Mouse (Mus musculus) CD4-positive, CD25-positive, alpha-beta regulatory T cell (primary cell): ENCODE measurements around the gene Ubap2. TPM values are rescaled to one million over a fixed set of nuclear protein-coding genes. Genes with fewer than 3 reads are reported as not detected.

Source experiments
- polyA plus RNA-seq: library from polyadenylated mRNA; unstranded; fragments of 100-300 nt; shearing (Covaris generic); gene quantifications from one replicate; pipeline ENCODE4 v1.2.1, GENCODE M21; 2017

Ubap2 gene
- 57.5 TPM for polyA plus RNA-seq

GRCm38 (mm10) chr4:41274980-41275850 lies at the start of gene Ubap2:
TSS of gene Ubap2 (minus strand) at chr4:41275144.

GRCm38 (mm10) chr4:41314141-41315129 lies 39.5 kb upstream of the Ubap2 start, which contains the start of gene Dcaf12:
TSS of gene Dcaf12 (minus strand) at chr4:41314889.

Other genes starting within 250 kb of the Ubap2 start
- 0.11 TPM for gene Aqp7, start 227.0 kb downstream of the Ubap2 start, polyA plus RNA-seq
- gene Aqp3, start 177.0 kb downstream of the Ubap2 start, polyA plus RNA-seq, result 14.7 TPM
- gene Nol6, start 150.7 kb downstream of the Ubap2 start, polyA plus RNA-seq, result 53.1 TPM
- gene Ube2r2, start 139.4 kb downstream of the Ubap2 start, polyA plus RNA-seq, result 158 TPM
- 64.0 TPM for gene Dcaf12, start 39.7 kb upstream of the Ubap2 start, polyA plus RNA-seq
- gene Ubap1, start 73.9 kb upstream of the Ubap2 start, polyA plus RNA-seq, result 74.4 TPM
- 1.0 TPM for gene Kif24, start 189.7 kb upstream of the Ubap2 start, polyA plus RNA-seq
- gene Nudt2, start 190.0 kb upstream of the Ubap2 start, polyA plus RNA-seq, result 17.3 TPM
- not detected for gene AI464131, start 227.9 kb upstream of the Ubap2 start, polyA plus RNA-seq
- gene 1110017D15Rik, start 242.2 kb upstream of the Ubap2 start, polyA plus RNA-seq, result not detected